Mouse (Mus musculus) small intestine, adult 2 months (tissue): ENCODE results near the gene Bod1. TPM values are rescaled to one million over a fixed set of nuclear protein-coding genes. Genes with fewer than 3 reads are reported as not detected.

Experiments
- H3K27ac ChIP-seq: fragments of 200-500 bp; 2 replicates; pipeline ENCODE4 v1.5.1; 2012; ENCODE audit warnings: low read depth, low read length, control low read depth, inconsistent platforms; ENCODE audit not compliant: insufficient read depth
- H3K27me3 ChIP-seq: fragments of 200-500 bp; 2 replicates; pipeline ENCODE4 v1.6.1; 2012; ENCODE audit warnings: mild to moderate bottlenecking, moderate library complexity, low read length, inconsistent platforms; ENCODE audit not compliant: control insufficient read depth, insufficient read depth
- H3K36me3 ChIP-seq: fragments of 200-500 bp; 2 replicates; pipeline ENCODE4 v1.6.1; 2012; ENCODE audit warnings: mild to moderate bottlenecking, low read length, control low read depth, inconsistent platforms; ENCODE audit not compliant: control insufficient read depth, insufficient read depth
- H3K4me1 ChIP-seq: fragments of 200-500 bp; 2 replicates; pipeline ENCODE4 v1.6.1; 2012; ENCODE audit warnings: low read length, inconsistent platforms, mixed read lengths; ENCODE audit not compliant: control insufficient read depth, insufficient read depth, insufficient read length
- H3K4me3 ChIP-seq: fragments of 200-500 bp; 2 replicates; pipeline ENCODE4 v1.5.1; 2012; ENCODE audit warnings: low read depth, mild to moderate bottlenecking, control low read depth, inconsistent platforms, low read length, moderate library complexity
- CTCF ChIP-seq: fragments of 200-500 bp; IDR thresholded peaks from 2 replicates; pipeline ENCODE4 v1.5.1; 2012; ENCODE audit warnings: low read depth, mild to moderate bottlenecking, control low read depth, inconsistent platforms, low read length, moderate library complexity, mixed read lengths; ENCODE audit not compliant: insufficient replicate concordance, insufficient read length; ENCODE audit errors: extremely low read depth
- POLR2A ChIP-seq: fragments of 200-500 bp; IDR thresholded peaks from 2 replicates; pipeline ENCODE4 v1.6.1; 2012; ENCODE audit warnings: low read depth, mild to moderate bottlenecking, control low read depth, inconsistent platforms, low read length, moderate library complexity
- WGBS: fragments of 180-500 bp; shearing (Covaris S2); methylation state at CpG from one replicate; pipeline ENCODE4 v1.1.7; 2018; 5-methylcytosine and 5-hydroxymethylcytosine counted together
- polyA plus RNA-seq: library from polyadenylated mRNA; depleted of rRNA; stranded (reverse); fragments of >200 nt; gene quantifications from 2 replicates; pipeline ENCODE4 v1.2.3, GENCODE M21; 2012

Gene Bod1
- polyA plus RNA-seq, 1 experiment = 34.4 TPM

- no peaks in the 10 kb centered on the region for H3K27me3 ChIP-seq
- no peaks in the 10 kb centered on the region for H3K4me1 ChIP-seq
- H3K27ac ChIP-seq = no peak overlapping the region
- TF ChIP-seq POLR2A (no peak), CTCF (no peak)
- no peaks in the 10 kb centered on the region for H3K36me3 ChIP-seq
- no peak overlapping the region for H3K4me3 ChIP-seq
- WGBS = 82% methylated on average over 3 of the region's 3 CpGs
Measured at GRCm38 (mm10) chr11:31701901-31702300, 30.2 kb upstream of the Bod1 start.

GRCm38 (mm10) chr11:31699502-31699901 is 27.8 kb upstream of the Bod1 start:
- 45% methylated on average over 3 of the region's 3 CpGs for WGBS
- Histone ChIP-seq H3K36me3 (no peaks in the 10 kb centered on the region), H3K4me3 (no peak overlapping the region), H3K4me1 (no peaks in the 10 kb centered on the region), H3K27me3 (no peaks in the 10 kb centered on the region), H3K27ac (no peak overlapping the region)
- TF ChIP-seq CTCF = no peak
- no peak for TF ChIP-seq POLR2A

GRCm38 (mm10) chr11:31694801-31695200 is 23.1 kb upstream of the Bod1 start:
- WGBS = 83% methylated on average over 4 of the region's 4 CpGs
- TF ChIP-seq CTCF (no peak), POLR2A (no peak)
- H3K27me3 ChIP-seq = no peaks in the 10 kb centered on the region
- no peaks in the 10 kb centered on the region for H3K4me1 ChIP-seq
- H3K27ac ChIP-seq = no peak overlapping the region
- H3K36me3 ChIP-seq = no peaks in the 10 kb centered on the region
- no peak overlapping the region for H3K4me3 ChIP-seq

- 93% methylated on average over 1 of the region's 1 CpGs for WGBS
Measured at GRCm38 (mm10) chr11:31694109-31694508, 22.4 kb upstream of the Bod1 start.

GRCm38 (mm10) chr11:31693322-31693721 is 21.6 kb upstream of the Bod1 start:
- 96% methylated on average over 2 of the region's 2 CpGs for WGBS

More at GRCm38 (mm10) chr11:31694109-31694508, 22.4 kb upstream of the Bod1 start:
- no peak overlapping the region for H3K27ac ChIP-seq
- H3K4me3 ChIP-seq = no peak overlapping the region
- no peaks in the 10 kb centered on the region for H3K27me3 ChIP-seq
- TF ChIP-seq CTCF (no peak), POLR2A (no peak)
- H3K36me3 ChIP-seq = no peaks in the 10 kb centered on the region
- no peaks in the 10 kb centered on the region for H3K4me1 ChIP-seq

GRCm38 (mm10) chr11:31688956-31689355 is 17.3 kb upstream of the Bod1 start:
- TF ChIP-seq POLR2A = no peak
- TF ChIP-seq CTCF = no peak
- Histone ChIP-seq H3K27ac (no peak overlapping the region), H3K36me3 (no peaks in the 10 kb centered on the region), H3K4me3 (no peak overlapping the region), H3K4me1 (no peaks in the 10 kb centered on the region), H3K27me3 (no peaks in the 10 kb centered on the region)
- 79% methylated on average over 4 of the region's 4 CpGs for WGBS

More at GRCm38 (mm10) chr11:31693322-31693721, 21.6 kb upstream of the Bod1 start:
- TF ChIP-seq CTCF = no peak
- TF ChIP-seq POLR2A = no peak
- Histone ChIP-seq H3K36me3 (no peaks in the 10 kb centered on the region), H3K27ac (no peak overlapping the region), H3K4me3 (no peak overlapping the region), H3K27me3 (no peaks in the 10 kb centered on the region), H3K4me1 (no peaks in the 10 kb centered on the region)

- 84% methylated on average over 9 of the region's 9 CpGs for WGBS
- Histone ChIP-seq H3K27ac (no peak overlapping the region), H3K4me1 (no peaks in the 10 kb centered on the region), H3K4me3 (no peak overlapping the region), H3K27me3 (no peaks in the 10 kb centered on the region), H3K36me3 (no peaks in the 10 kb centered on the region)
- TF ChIP-seq POLR2A = no peak
- no peak for TF ChIP-seq CTCF
Measured at GRCm38 (mm10) chr11:31684913-31685567, 13.4 kb upstream of the Bod1 start.

GRCm38 (mm10) chr11:31684126-31684525 is 12.4 kb upstream of the Bod1 start:
- H3K4me3 ChIP-seq = no peak overlapping the region
- no peaks in the 10 kb centered on the region for H3K27me3 ChIP-seq

More at GRCm38 (mm10) chr11:31684126-31684525, 12.4 kb upstream of the Bod1 start:
- TF ChIP-seq CTCF (no peak), POLR2A (no peak)
- Histone ChIP-seq H3K36me3 (no peaks in the 10 kb centered on the region), H3K27ac (no peak overlapping the region), H3K4me1 (no peaks in the 10 kb centered on the region)
- WGBS = 77% methylated on average over 2 of the region's 2 CpGs
